Mouse (Mus musculus): ENCODE results near the gene Dip2b. TPM values are rescaled to one million over a fixed set of nuclear protein-coding genes. Genes with fewer than 3 reads are reported as not detected.

Dip2b gene
- polyA plus RNA-seq, 1 experiment from 2014 or later, result 18.1 TPM

DNA sequence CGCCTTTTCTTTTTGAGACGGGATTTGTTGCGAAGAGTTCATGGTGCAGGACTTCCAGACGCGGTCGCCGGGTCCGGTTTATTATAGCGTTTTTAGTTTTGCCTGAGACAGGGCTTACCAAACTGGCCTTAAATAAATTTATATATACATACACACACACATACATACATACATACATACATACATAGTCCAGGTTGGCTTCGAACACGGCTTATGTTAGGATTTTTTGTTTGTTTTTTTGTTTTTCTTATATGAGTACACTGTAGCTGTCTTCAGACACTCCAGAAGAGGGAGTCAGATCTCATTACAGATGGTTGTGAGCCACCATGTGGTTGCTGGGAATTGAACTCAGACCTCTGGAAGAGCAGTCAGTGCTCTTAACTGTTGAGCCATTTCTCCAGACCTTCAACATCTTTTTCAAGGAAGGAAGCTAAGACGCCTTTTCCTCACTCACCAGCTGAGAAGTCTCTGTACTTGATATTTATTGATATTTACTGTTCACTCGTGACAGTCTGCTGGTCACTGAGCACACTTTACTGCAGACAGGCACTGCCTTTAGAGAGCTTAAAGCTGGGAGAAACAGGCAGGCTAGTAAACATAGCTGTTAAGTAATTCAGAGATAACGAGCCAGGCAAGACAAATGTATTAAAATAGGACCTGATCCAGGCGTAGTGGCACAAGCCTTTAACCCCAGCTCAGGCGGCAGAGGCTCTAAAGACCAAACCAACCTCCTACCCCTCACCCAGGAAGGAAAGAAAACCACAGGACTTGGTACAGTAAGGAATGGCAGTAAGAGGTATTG, 190.3 kb downstream of the Dip2b start:
- Histone ChIP-seq H3K27me3 (ENCODE audit: insufficient read depth, low read length) (no peaks in the 10 kb centered on the region), H3K4me3 (ENCODE audit: low read depth, low read length) (peak overlapping the region; percentile 84), H3K9me3 (ENCODE audit: low read depth, low read length) (no peaks in the 10 kb centered on the region), H3K4me1 (ENCODE audit: insufficient read depth) (0 out of 2 replicates have a peak, but pooled peaks cover 5% of the 10 kb centered on the region), H3K27ac (ENCODE audit: low read depth) (peak overlapping the region; percentile 100), H3K36me3 (ENCODE audit: insufficient read depth) (peaks cover 13% of the 10 kb centered on the region), H3K4me2 (peak overlapping the region; percentile 61), H3K9ac (peak overlapping the region; percentile 99)
- TF ChIP-seq CTCF (IDR thresholded peaks at IDR 0.05; ENCODE audit: low read depth), result no peak
- no peak for ATAC-seq (ENCODE audit: insufficient read depth)
- 9% methylated on average over 16 of the region's 16 CpGs for WGBS
- no peak for DNase-seq

- Histone ChIP-seq H3K4me1 (ENCODE audit: insufficient read depth) (0 out of 2 replicates have a peak, but pooled peaks cover 5% of the 10 kb centered on the region), H3K27ac (ENCODE audit: low read depth) (no peak overlapping the region), H3K4me2 (no peak overlapping the region), H3K4me3 (ENCODE audit: low read depth, low read length) (no peak overlapping the region), H3K9me3 (ENCODE audit: low read depth, low read length) (no peaks in the 10 kb centered on the region), H3K36me3 (ENCODE audit: insufficient read depth) (peaks cover 30% of the 10 kb centered on the region), H3K9ac (no peak overlapping the region), H3K27me3 (ENCODE audit: insufficient read depth, low read length) (no peaks in the 10 kb centered on the region)
- no peak for DNase-seq
- 68% methylated on average over 1 of the region's 1 CpGs for WGBS
- no peak for ATAC-seq (ENCODE audit: insufficient read depth)
- TF ChIP-seq CTCF (IDR thresholded peaks at IDR 0.05; ENCODE audit: low read depth), result no peak
These were observed 192.2 kb downstream of the Dip2b start for GRCm38 (mm10) chr15:100230655-100231054.

GRCm38 (mm10) chr15:100231616-100232525, 193.4 kb downstream of the Dip2b start:
- no peak for TF ChIP-seq CTCF (IDR thresholded peaks at IDR 0.05; ENCODE audit: low read depth)
- no peak for ATAC-seq (ENCODE audit: insufficient read depth)
- WGBS, result 88% methylated on average over 14 of the region's 14 CpGs

DNA sequence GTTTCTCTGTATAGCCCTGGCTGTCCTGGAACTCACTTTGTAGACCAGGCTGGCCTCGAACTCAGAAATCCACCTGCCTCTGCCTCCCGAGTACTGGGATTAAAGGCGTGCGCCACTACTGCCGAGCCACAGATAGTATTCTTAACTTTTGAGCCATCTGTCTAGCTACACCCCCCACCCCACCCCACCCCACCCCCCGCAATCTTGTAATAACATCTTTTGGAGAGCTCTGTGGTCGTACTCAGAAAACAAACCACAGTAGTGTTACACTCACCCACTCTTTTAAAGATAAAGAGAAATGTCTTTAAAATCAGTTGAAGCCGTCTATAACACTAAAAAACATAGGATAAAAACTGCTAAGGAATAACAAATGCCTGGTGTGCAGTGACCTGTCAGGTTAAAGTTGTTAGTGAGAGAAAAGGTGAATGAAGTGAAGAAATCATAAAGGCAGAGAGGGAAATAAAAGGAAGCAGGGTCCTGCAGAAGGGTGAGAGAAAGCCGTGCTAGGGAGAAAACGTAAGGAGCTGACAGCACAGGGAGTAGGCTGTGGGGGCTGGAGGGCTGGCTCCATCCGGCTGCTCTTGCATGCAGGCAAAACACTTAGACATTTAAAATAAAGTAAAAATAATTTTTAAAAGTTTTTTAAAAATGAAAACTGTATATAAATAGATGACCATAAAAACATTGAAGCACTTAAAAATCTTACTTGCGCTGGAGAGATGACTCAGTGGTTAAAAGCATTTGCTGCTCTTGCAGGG, 196.9 kb downstream of the Dip2b start:
- H3K36me3 ChIP-seq (ENCODE audit: insufficient read depth), result peaks cover 65% of the 10 kb centered on the region

More at GRCm38 (mm10) chr15:100231616-100232525, 193.4 kb downstream of the Dip2b start:
- H3K27me3 ChIP-seq (ENCODE audit: insufficient read depth, low read length), result no peaks in the 10 kb centered on the region
- H3K27ac ChIP-seq (ENCODE audit: low read depth), result no peak overlapping the region
- H3K36me3 ChIP-seq (ENCODE audit: insufficient read depth), result peaks cover 40% of the 10 kb centered on the region
- no peak for DNase-seq
- no peak overlapping the region for H3K9ac ChIP-seq
- H3K9me3 ChIP-seq (ENCODE audit: low read depth, low read length), result no peaks in the 10 kb centered on the region
- no peaks in the 10 kb centered on the region for H3K4me1 ChIP-seq (ENCODE audit: insufficient read depth)
- H3K4me2 ChIP-seq, result no peak overlapping the region
- H3K4me3 ChIP-seq (ENCODE audit: low read depth, low read length), result no peak overlapping the region

GRCm38 (mm10) chr15:100236952-100237351, 198.5 kb downstream of the Dip2b start:
- H3K9ac ChIP-seq, result no peak overlapping the region
- no peak overlapping the region for H3K4me2 ChIP-seq
- H3K4me3 ChIP-seq (ENCODE audit: low read depth, low read length), result no peak overlapping the region
- ATAC-seq (ENCODE audit: insufficient read depth), result no peak
- no peak for TF ChIP-seq CTCF (IDR thresholded peaks at IDR 0.05; ENCODE audit: low read depth)
- no peaks in the 10 kb centered on the region for H3K27me3 ChIP-seq (ENCODE audit: insufficient read depth, low read length)
- no peaks in the 10 kb centered on the region for H3K9me3 ChIP-seq (ENCODE audit: low read depth, low read length)
- peaks cover 81% of the 10 kb centered on the region for H3K36me3 ChIP-seq (ENCODE audit: insufficient read depth)
- no peaks in the 10 kb centered on the region for H3K4me1 ChIP-seq (ENCODE audit: insufficient read depth)
- no peak overlapping the region for H3K27ac ChIP-seq (ENCODE audit: low read depth)
- DNase-seq, result no peak
- 87% methylated on average over 6 of the region's 6 CpGs for WGBS

More for the DNA sequence above, 196.9 kb downstream of the Dip2b start:
- no peaks in the 10 kb centered on the region for H3K27me3 ChIP-seq (ENCODE audit: insufficient read depth, low read length)
- no peak overlapping the region for H3K4me2 ChIP-seq
- no peaks in the 10 kb centered on the region for H3K9me3 ChIP-seq (ENCODE audit: low read depth, low read length)
- H3K9ac ChIP-seq, result no peak overlapping the region
- no peak overlapping the region for H3K27ac ChIP-seq (ENCODE audit: low read depth)
- 85% methylated on average over 12 of the region's 12 CpGs for whole genome bisulfite sequencing
- no peaks in the 10 kb centered on the region for H3K4me1 ChIP-seq (ENCODE audit: insufficient read depth)
- DNase-seq, result no peak
- TF ChIP-seq CTCF (IDR thresholded peaks at IDR 0.05; ENCODE audit: low read depth), result no peak
- no peak for ATAC-seq (ENCODE audit: insufficient read depth)
- H3K4me3 ChIP-seq (ENCODE audit: low read depth, low read length), result no peak overlapping the region

- H3K36me3 ChIP-seq (ENCODE audit: insufficient read depth), result peaks cover 89% of the 10 kb centered on the region
- no peaks in the 10 kb centered on the region for H3K4me1 ChIP-seq (ENCODE audit: insufficient read depth)
- no peak for ATAC-seq (ENCODE audit: insufficient read depth)
- 88% methylated on average over 6 of the region's 6 CpGs for WGBS
- no peaks in the 10 kb centered on the region for H3K9me3 ChIP-seq (ENCODE audit: low read depth, low read length)
- H3K4me3 ChIP-seq (ENCODE audit: low read depth, low read length), result no peak overlapping the region
- H3K27me3 ChIP-seq (ENCODE audit: insufficient read depth, low read length), result no peaks in the 10 kb centered on the region
- no peak for TF ChIP-seq CTCF (IDR thresholded peaks at IDR 0.05; ENCODE audit: low read depth)
- no peak overlapping the region for H3K9ac ChIP-seq
- DNase-seq, result no peak
- no peak overlapping the region for H3K27ac ChIP-seq (ENCODE audit: low read depth)
- no peak overlapping the region for H3K4me2 ChIP-seq
These were observed 203.3 kb downstream of the Dip2b start for GRCm38 (mm10) chr15:100241780-100242179.

All from lung, embryonic 14.5 days (tissue).